In genomic region chr19:37135459-37135858, GRCm38 (mm10) we compare ENCODE assay signal across 3 mouse cellular contexts.
A peak's percentile ranks its signal among the peaks of the same experiment; 100 is the strongest.
DNase-seq lines count a peak whose midpoint lies in the region; TF ChIP-seq lines count a peak whose summit lies in the region.
"Not testable (repeated sequence)": the region's sequence is repeated elsewhere in the genome, so short reads cannot be mapped to it uniquely, and the experiment has no call there.

No protein-coding gene starts in this region.

- TF ChIP-seq EP300 in CH12.LX (IDR thresholded peaks at IDR 0.05; ENCODE audit: low read length); MEL (IDR thresholded peaks at IDR 0.05; ENCODE audit: low read depth in 1 of 2, low read length in 2 of 2): not testable (repeated sequence)

- in situ Hi-C loops in CH12.LX (cut with MboI; ENCODE audit: low pct_ligation_motif_present, low pct_unique_long_range_greater_than_20kb, low sequenced_read_pairs) = not testable (repeated sequence)

- H3K4me1 ChIP-seq in CH12.LX (ENCODE audit: control insufficient read depth in 1 of 2, insufficient read depth in 2 of 2) = peaks cover 10 to 57% of the 10 kb centered on the region in 2 experiments; a peak in 3 of 4 replicates
- not testable (repeated sequence) for H3K4me1 ChIP-seq in MEL (ENCODE audit: control insufficient read depth in 1 of 2, insufficient read depth in 2 of 2, low read length in 2 of 2)

- H3K9ac ChIP-seq in CH12.LX (ENCODE audit: insufficient read depth, low read depth); MEL (ENCODE audit: control insufficient read depth, low read depth, low read length, poor library complexity, severe bottlenecking): not testable (repeated sequence)

- not testable (repeated sequence) for TF ChIP-seq POLR2A in CH12.LX (IDR thresholded peaks at IDR 0.05; ENCODE audit: low read depth, low read length); MEL (IDR thresholded peaks at IDR 0.05; ENCODE audit: control insufficient read depth in 1 of 2, insufficient read depth in 1 of 2, low read depth in 1 of 2, low read length in 2 of 2, poor library complexity in 1 of 2)

- TF ChIP-seq RAD21 in CH12.LX (IDR thresholded peaks at IDR 0.05; ENCODE audit: low read depth, low read length); MEL (IDR thresholded peaks at IDR 0.05; ENCODE audit: low read depth, low read length): not testable (repeated sequence)

- H3K27me3 ChIP-seq in CH12.LX (replicated peaks); MEL (ENCODE audit: control insufficient read depth in 1 of 2, insufficient read depth in 2 of 2, low read length in 2 of 2): not testable (repeated sequence)

- not testable (repeated sequence) for TF ChIP-seq CTCF in CH12.LX (conservative IDR thresholded peaks at IDR 0.05 in 1 of 2, IDR thresholded peaks at IDR 0.05 in 1 of 2; ENCODE audit: low read depth in 2 of 2, low read length in 2 of 2); MEL (IDR thresholded peaks at IDR 0.05 in 2 of 3, conservative IDR thresholded peaks at IDR 0.05 in 1 of 3; ENCODE audit: control insufficient read depth in 1 of 3, insufficient read depth in 1 of 3, low read depth in 2 of 3, low read length in 3 of 3, poor library complexity in 1 of 3, severe bottlenecking in 1 of 3); gastrocnemius, adult 2 months (IDR thresholded peaks at IDR 0.05)

- intact Hi-C loops in gastrocnemius, adult 2 months (cut with DNase I) = not testable (repeated sequence)

- not testable (repeated sequence) for H3K36me3 ChIP-seq in CH12.LX (replicated peaks in 1 of 2; ENCODE audit: control insufficient read depth in 1 of 2, insufficient read depth in 1 of 2, low read length in 1 of 2); MEL (ENCODE audit: control insufficient read depth in 1 of 2, insufficient read depth in 2 of 2, low read length in 2 of 2)

- dilution Hi-C loops in CH12.LX (cut with MboI; ENCODE audit: extremely low pct_ligation_motif_present, extremely low pct_unique_long_range_greater_than_20kb, low sequenced_read_pairs) = not testable (repeated sequence)

- not testable (repeated sequence) for H3K4me3 ChIP-seq in CH12.LX (replicated peaks in 1 of 3; ENCODE audit: low read depth in 2 of 3, low read length in 2 of 3, poor library complexity in 1 of 3); MEL (ENCODE audit: control insufficient read depth in 1 of 2, insufficient read depth in 1 of 2, low read depth in 2 of 2, low read length in 2 of 2); gastrocnemius, adult 2 months

- H3K79me2 ChIP-seq in CH12.LX (replicated peaks; ENCODE audit: control insufficient read depth, extremely low read depth, insufficient read depth, poor library complexity, severe bottlenecking); MEL (ENCODE audit: control insufficient read depth, insufficient read depth, low read length, poor library complexity): not testable (repeated sequence)

- not testable (repeated sequence) for H3K27ac ChIP-seq in CH12.LX (ENCODE audit: insufficient read depth, low read depth); MEL (ENCODE audit: control insufficient read depth, low read depth, low read length)
- peak overlapping the region; percentile 43; the same call in 1 of the 2 replicates for H3K27ac ChIP-seq in gastrocnemius, adult 2 months

- H3K9me3 ChIP-seq in CH12.LX (replicated peaks; ENCODE audit: low read length); MEL (replicated peaks; ENCODE audit: insufficient read depth, low read length): not testable (repeated sequence)

- not testable (repeated sequence) for H3K4me2 ChIP-seq in CH12.LX (ENCODE audit: insufficient read depth, low read depth, poor library complexity, severe bottlenecking)

- not testable (repeated sequence) for DNase-seq in CH12.LX (ENCODE audit: extremely low read depth); MEL (ENCODE audit: low read depth, low spot score); gastrocnemius, adult 2 months

TF ChIP-seq in CH12.LX, 34 proteins besides CTCF, POLR2A, EP300 and RAD21:
- peak; percentile 71 for TF ChIP-seq ZNF384 (IDR thresholded peaks at IDR 0.05; ENCODE audit: low read depth, low read length)

TF ChIP-seq in MEL, 35 proteins besides CTCF, POLR2A, EP300 and RAD21:
- TF ChIP-seq ZNF384 (IDR thresholded peaks at IDR 0.05; ENCODE audit: low read depth, low read length) = peak; percentile 72
